Mouse (Mus musculus): ENCODE results near the gene Polrmt.

DNA sequence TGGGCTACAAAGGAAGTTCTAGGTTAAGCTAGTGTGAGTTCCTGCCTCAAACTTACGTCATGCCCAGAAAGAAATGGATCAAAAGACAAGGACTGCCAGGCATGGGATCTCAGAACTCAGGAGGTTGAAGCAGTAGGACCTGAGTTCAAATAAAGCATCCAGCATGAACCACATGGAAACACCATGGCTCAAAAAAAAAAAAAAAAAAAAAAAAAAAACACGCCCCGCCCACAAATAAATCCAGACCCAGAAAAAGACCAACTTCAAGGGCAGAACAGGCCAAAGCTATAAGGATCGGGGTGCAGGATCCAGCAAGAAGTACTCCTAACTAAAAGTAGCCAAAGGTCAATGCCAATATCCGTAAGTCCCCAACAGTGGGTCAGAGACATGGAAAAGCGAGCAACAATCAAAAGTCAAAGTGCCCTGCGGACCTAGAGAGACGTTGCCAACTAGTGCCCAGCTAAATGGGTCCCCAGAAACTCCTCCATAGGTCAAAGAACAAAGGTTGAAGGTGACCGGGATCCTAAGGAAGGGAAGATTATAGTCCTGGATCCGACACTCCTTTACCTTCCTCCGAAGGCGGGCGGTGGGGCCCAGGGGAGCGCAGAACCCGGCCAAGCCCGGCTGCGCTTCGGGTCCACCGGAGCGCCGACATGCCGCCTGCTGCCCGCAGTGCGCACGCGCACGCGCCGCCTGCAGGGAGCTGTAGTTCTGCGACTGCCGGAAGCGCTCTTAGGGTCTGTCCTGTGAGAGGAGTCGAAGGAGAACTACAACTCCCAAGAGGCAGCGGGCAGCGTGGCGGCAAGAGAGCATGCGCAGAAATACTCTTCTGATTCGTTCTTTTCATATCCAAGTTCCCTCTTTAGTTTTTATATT is at the start of gene Polrmt:
- peak; percentile 70 for TF ChIP-seq CTCF (IDR thresholded peaks at IDR 0.05; ENCODE audit: low read depth)
- TF ChIP-seq EP300 (IDR thresholded peaks at IDR 0.05; ENCODE audit: low read depth), result no peak
